Mouse (Mus musculus) stomach, postnatal 0 days (tissue): ENCODE measurements around the gene Tsfm. TPM values are rescaled to one million over a fixed set of nuclear protein-coding genes. Genes with fewer than 3 reads are reported as not detected.

Experiments
- ATAC-seq: fragments of 200-750 bp; cut with Nextera tagmentation; 2 replicates; pipeline ENCODE4 v1.8.0; 2017; ENCODE audit not compliant: low FRiP score, low TSS enrichment
- DNase-seq: peaks from one replicate; pipeline ENCODE4 v3.0.0-alpha.2; 2016; ENCODE audit warnings: low spot score
- H3K27ac ChIP-seq: fragments of 300-500 bp; sonication (generic); replicated peaks from 2 replicates; pipeline ENCODE4 v1.5.1; 2014; ENCODE audit warnings: mild to moderate bottlenecking, control low read depth
- H3K27me3 ChIP-seq: fragments of 300-500 bp; sonication (generic); 2 replicates; pipeline ENCODE4 v1.6.1; 2014; ENCODE audit warnings: low read length; ENCODE audit not compliant: control insufficient read depth, insufficient read depth
- H3K36me3 ChIP-seq: fragments of 300-500 bp; sonication (generic); 2 replicates; pipeline ENCODE4 v1.6.1; 2014; ENCODE audit warnings: low read length, mixed read lengths; ENCODE audit not compliant: control insufficient read depth, insufficient read depth
- H3K4me1 ChIP-seq: fragments of 300-500 bp; sonication (generic); replicated peaks from 2 replicates; pipeline ENCODE4 v1.6.1; 2014; ENCODE audit warnings: antibody characterized with exemption; ENCODE audit not compliant: control insufficient read depth, insufficient read depth
- H3K4me2 ChIP-seq: fragments of 300-500 bp; sonication (generic); replicated peaks from 2 replicates; pipeline ENCODE4 v1.6.1; 2014; ENCODE audit warnings: low read depth, mild to moderate bottlenecking, control low read depth, moderate library complexity
- H3K4me3 ChIP-seq: fragments of 300-500 bp; sonication (generic); 2 replicates; pipeline ENCODE4 v1.5.1; 2014; ENCODE audit warnings: low read depth, low read length, control low read depth
- H3K9ac ChIP-seq: fragments of 300-500 bp; sonication (generic); 2 replicates; pipeline ENCODE4 v1.6.1; 2014; ENCODE audit warnings: mild to moderate bottlenecking, low read length, control low read depth, mixed read lengths
- H3K9me3 ChIP-seq: fragments of 300-500 bp; sonication (generic); 2 replicates; pipeline ENCODE4 v1.6.1; 2016; ENCODE audit warnings: low read length; ENCODE audit not compliant: control insufficient read depth
- CTCF ChIP-seq: IDR thresholded peaks from 2 replicates; pipeline ENCODE4 v1.5.1; 2016; ENCODE audit warnings: antibody characterized with exemption, low read depth, mild to moderate bottlenecking, moderate library complexity
- EP300 ChIP-seq: optimal IDR thresholded peaks from 2 replicates; pipeline ENCODE3; 2016; ENCODE audit warnings: antibody characterized with exemption
- WGBS: fragments of 180-500 bp; shearing (Covaris S2); extraction: QIAGEN DNeasy Blood & Tissue Kit; methylation state at CpG from one replicate; pipeline ENCODE4 v1.1.7; 2014; 5-methylcytosine and 5-hydroxymethylcytosine counted together
- polyA plus RNA-seq: library from polyadenylated mRNA; unstranded; fragments of >200 nt; fragmentation: Nextera tagmentation; extraction: Ambion mirVana; gene quantifications from 2 replicates; pipeline ENCODE4 v1.2.1, GENCODE M21; 2015

Tsfm gene
- polyA plus RNA-seq, 1 experiment from 2014 or later: 61.3 TPM

DNA sequence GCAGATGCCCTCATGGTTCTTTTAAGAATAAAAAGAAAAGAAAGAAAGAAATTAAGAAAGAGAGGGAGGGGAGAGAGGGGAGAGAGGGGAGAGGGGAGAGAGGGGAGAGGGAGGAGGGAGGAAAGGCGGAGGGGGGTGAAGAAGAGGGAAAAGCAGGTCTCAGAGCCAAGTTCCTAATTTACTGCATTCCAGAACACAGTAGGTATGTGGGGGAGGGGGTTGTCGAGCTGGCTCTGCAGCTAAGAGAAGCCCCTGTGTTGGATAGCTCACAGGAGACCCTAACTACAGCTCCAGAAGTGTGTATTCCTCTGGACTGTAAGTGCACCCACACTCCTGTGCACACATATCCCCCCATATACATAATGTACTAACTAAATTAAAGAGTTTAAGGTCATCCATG is 13.6 kb downstream of the Tsfm start:
- DNase-seq: no peak
- no peaks in the 10 kb centered on the region; the same call in 1 of the 2 replicates for H3K36me3 ChIP-seq
- no peak overlapping the region for H3K4me3 ChIP-seq
- no peak for ATAC-seq
- no peaks in the 10 kb centered on the region for H3K4me1 ChIP-seq
- no peak overlapping the region for H3K9ac ChIP-seq
- 20% methylated on average over 2 of the region's 2 CpGs for WGBS
- H3K27me3 ChIP-seq: no peaks in the 10 kb centered on the region
- no peak overlapping the region for H3K4me2 ChIP-seq
- no peak for TF ChIP-seq EP300
- no peak for TF ChIP-seq CTCF
- no peak overlapping the region for H3K27ac ChIP-seq
- H3K9me3 ChIP-seq: no peaks in the 10 kb centered on the region

DNA sequence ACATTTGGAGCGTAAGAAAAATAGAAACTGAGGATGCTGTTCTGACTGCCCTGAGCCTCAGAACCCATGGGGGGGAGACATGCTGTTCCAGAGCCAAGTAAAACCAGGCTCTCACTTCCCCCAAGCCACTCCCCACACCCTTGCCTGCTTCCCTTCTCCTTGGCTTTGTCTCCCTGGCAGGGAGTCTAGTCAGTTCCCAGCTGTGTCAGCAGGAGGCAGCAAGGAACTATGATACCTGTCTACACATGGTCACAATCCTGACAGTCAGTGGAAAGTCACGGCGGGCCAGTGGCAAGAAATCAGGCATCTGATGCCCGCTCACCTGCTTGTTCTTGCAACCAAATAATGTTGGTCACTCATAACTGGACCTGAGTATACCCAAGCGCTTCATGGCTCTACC is 14.2 kb downstream of the Tsfm start:
- TF ChIP-seq CTCF: peak; percentile 71
- TF ChIP-seq EP300: no peak
- Histone ChIP-seq H3K9me3 (no peaks in the 10 kb centered on the region), H3K36me3 (no peaks in the 10 kb centered on the region), H3K4me1 (no peaks in the 10 kb centered on the region), H3K9ac (no peak overlapping the region), H3K4me3 (no peak overlapping the region), H3K27ac (no peak overlapping the region), H3K27me3 (no peaks in the 10 kb centered on the region), H3K4me2 (no peak overlapping the region)
- peak; percentile 59; the same call in 1 of the 2 replicates for ATAC-seq
- peak; percentile 71 for DNase-seq
- 45% methylated on average over 5 of the region's 5 CpGs for WGBS

GRCm38 (mm10) chr10:127003806-127004205 is 26.8 kb downstream of the Tsfm start:
- H3K9ac ChIP-seq: no peak overlapping the region
- no peak overlapping the region for H3K4me2 ChIP-seq
- H3K9me3 ChIP-seq: no peaks in the 10 kb centered on the region
- no peak for ATAC-seq
- H3K4me1 ChIP-seq: no peaks in the 10 kb centered on the region
- H3K27me3 ChIP-seq: no peaks in the 10 kb centered on the region
- H3K36me3 ChIP-seq: peaks cover under 1% of the 10 kb centered on the region; the same call in 1 of the 2 replicates
- H3K4me3 ChIP-seq: no peak overlapping the region
- TF ChIP-seq EP300: no peak
- no peak for TF ChIP-seq CTCF
- no peak overlapping the region for H3K27ac ChIP-seq
- 81% methylated on average over 7 of the region's 7 CpGs for whole genome bisulfite sequencing
- no peak for DNase-seq

DNA sequence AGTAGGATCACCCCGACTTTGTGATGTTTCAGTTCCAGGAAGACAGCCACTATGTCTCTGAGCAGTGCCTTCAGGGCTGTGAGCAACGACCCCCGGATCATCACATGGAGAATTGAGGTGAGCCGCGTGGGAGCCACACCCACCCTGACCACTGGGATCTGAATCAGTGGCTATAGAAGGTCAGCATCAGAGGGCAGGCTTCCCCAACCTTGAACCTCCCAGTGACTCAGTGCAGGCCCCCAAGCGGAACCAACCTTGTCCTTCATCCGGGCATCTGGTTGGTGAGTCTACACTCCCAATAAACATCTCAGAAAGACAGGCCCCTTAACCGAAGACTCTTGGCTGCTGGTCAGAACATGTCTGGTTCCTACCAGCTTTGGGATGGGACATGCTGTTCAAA is 27.3 kb downstream of the Tsfm start:
- peaks cover 5% of the 10 kb centered on the region for H3K36me3 ChIP-seq
- ATAC-seq: no peak
- H3K9me3 ChIP-seq: no peaks in the 10 kb centered on the region
- no peak for DNase-seq
- H3K4me3 ChIP-seq: no peak overlapping the region
- WGBS: 80% methylated on average over 8 of the region's 8 CpGs
- no peak overlapping the region for H3K4me2 ChIP-seq
- no peak overlapping the region for H3K9ac ChIP-seq
- no peak for TF ChIP-seq EP300
- no peak for TF ChIP-seq CTCF
- H3K4me1 ChIP-seq: no peaks in the 10 kb centered on the region
- no peaks in the 10 kb centered on the region for H3K27me3 ChIP-seq
- no peak overlapping the region for H3K27ac ChIP-seq

DNA sequence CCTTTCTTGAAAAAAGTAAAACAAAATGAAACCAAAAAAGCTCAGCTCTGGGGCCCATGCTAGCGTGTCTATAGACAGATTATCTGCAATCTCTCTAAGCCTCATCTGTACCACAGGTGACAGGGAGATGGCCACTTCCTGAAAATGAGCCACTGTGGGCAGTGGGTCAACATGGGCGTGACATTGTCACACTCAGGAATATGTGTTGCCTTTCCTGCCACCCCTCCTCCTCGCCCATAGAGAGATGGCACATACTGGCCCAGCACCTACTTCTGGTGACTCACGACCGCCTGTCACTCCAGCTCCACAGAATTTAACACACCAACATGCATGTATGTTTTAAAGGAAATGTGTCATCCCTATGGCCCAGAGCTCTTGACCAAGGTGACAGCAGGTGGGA is 27.9 kb downstream of the Tsfm start:
- Histone ChIP-seq H3K4me1 (no peaks in the 10 kb centered on the region), H3K36me3 (peaks cover 11% of the 10 kb centered on the region), H3K27me3 (no peaks in the 10 kb centered on the region), H3K27ac (no peak overlapping the region), H3K9me3 (no peaks in the 10 kb centered on the region), H3K9ac (no peak overlapping the region), H3K4me2 (no peak overlapping the region), H3K4me3 (no peak overlapping the region)
- TF ChIP-seq CTCF (no peak), EP300 (no peak)
- no peak for DNase-seq
- no peak for ATAC-seq
- WGBS: 80% methylated on average over 5 of the region's 5 CpGs

DNA sequence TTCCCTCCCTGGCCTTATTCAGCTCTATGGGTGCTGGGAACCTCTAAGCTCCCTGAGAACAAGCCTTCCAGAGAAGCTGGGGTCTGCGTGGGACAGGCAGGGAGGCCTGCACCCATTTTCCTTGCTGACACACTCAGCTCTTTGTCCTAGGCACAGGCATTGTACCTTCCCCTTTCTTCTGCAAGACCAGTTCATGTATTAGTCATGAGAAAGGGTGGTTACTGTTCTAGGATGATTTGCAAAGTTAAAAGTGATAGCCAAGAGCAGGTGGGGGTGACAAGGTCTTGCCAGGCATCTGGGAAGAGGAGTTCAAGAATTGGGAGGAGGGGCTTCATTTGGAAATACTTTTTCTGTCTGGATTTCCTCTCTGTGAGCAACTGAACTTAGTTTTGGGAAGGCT is 28.6 kb downstream of the Tsfm start:
- H3K27ac ChIP-seq: no peak overlapping the region

More for the DNA sequence above, 28.6 kb downstream of the Tsfm start:
- WGBS: 71% methylated on average over 1 of the region's 1 CpGs
- Histone ChIP-seq H3K36me3 (peaks cover 17% of the 10 kb centered on the region), H3K9me3 (no peaks in the 10 kb centered on the region), H3K27me3 (no peaks in the 10 kb centered on the region), H3K4me2 (no peak overlapping the region), H3K9ac (no peak overlapping the region), H3K4me1 (no peaks in the 10 kb centered on the region), H3K4me3 (no peak overlapping the region)
- no peak for ATAC-seq
- no peak for TF ChIP-seq EP300
- TF ChIP-seq CTCF: no peak
- DNase-seq: no peak
